Mouse (Mus musculus): ENCODE data around the gene Slc25a51.

The Slc25a51 gene

DNA sequence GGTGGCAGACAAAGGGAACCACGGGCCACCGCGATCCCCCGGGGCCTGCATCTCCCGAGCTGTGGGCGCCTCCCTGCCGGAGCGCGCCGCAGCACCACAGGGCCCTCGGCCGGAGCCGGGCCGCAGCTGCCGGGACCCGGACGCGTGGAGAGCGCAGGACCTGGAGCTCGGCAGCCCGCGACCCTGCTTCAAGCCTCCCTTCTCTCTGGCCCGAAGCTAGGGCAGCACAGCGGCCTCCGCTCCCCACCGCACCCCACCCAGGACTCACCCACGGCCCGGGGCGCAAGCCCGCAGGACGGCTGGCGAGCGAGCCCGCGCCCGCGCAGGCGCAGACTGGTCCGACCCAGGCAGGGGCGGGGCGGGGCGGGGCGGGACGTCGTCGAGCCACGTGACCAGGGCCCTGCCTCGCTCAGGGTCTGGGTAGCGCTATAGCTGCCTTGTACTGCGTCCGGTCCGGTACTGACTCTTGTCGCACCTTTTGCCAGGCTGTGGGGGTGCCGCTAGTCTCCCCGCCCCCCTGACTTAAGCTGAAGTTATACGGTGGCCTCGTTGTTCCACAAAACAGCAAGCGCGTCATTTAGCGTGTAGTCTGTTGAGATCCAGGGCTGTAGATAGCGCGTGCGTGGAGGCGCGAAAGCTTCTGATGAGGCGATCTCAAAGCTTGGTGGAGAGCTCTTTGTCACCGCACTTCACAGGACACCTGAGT, at the start of gene Slc25a51:
TSS of gene Slc25a51 (minus strand) at position 340 of the 706 bp plus-strand sequence.
- peak; percentile 89 to 90 for DNase-seq (ENCODE audit: low spot score in 2 of 2)

DNA sequence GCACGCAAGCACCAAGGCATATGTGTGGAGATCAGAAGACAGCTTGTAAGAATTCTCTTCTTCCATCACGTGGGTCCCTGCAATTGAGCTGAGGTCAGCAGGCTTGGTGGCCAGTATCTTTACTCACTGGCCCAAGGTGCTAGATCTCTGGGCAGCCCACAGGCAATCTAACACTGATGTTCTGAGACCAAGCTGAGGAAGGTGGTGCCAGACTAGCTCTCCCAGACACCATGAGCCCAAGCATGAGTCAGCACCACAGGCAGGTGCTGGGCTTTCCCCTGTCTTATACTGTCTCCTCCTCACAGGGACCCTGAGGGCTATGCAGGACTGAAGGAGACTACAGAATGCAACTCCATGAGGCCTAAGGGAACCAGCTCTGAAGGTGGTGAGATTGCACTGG, 49.0 kb upstream of the Slc25a51 start:
- no peak for DNase-seq (ENCODE audit: low spot score in 2 of 2)

DNA sequence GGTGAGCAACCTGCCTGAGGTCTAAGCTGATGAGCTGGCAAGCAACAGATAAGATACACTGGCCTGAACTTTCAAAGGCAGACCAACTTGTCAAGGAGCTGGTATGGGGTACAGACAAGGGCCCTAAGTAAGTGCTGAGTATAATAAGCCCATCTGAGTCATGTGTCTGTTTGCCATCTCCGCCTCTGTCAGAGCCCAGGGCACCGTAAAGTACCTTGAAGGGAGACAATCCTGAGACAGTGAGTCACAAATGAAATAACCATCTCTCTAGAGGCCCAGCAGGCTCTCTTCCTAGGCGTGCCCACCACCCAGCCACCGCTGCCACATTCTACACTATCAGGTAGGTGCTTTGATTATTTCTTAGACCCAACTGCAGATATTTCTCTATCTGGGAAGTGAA, 46.4 kb upstream of the Slc25a51 start:
- DNase-seq (ENCODE audit: low spot score in 2 of 2) = no peak

DNA sequence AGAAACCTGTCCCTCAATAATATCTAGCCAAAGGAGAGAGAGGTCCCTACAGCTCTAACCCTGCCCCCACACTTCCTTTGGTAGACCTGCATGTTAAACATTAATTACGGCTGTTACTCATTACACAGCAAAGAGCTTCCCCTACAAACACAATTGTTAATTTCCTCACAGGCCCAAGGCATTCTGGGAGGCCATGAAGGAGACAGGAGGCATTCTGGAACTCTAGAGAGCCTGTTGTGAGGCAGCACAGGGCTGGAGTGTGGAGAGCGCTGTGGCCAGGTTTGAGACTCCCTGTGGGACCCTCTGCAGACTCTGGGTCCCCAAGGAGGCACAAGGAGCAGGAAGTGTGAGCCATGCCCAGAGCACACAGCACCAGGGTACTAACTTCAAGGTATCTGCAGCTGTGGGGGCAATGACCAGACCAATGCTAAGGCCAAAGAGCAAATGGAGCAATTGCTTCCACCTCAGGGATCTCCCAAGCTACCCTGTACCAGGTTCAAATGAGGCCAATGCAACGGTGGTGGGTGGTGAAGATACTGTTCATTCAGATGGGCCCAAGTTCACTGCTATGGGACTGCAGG, 44.8 kb upstream of the Slc25a51 start:
- no peak for DNase-seq (ENCODE audit: low spot score in 2 of 2)

DNA sequence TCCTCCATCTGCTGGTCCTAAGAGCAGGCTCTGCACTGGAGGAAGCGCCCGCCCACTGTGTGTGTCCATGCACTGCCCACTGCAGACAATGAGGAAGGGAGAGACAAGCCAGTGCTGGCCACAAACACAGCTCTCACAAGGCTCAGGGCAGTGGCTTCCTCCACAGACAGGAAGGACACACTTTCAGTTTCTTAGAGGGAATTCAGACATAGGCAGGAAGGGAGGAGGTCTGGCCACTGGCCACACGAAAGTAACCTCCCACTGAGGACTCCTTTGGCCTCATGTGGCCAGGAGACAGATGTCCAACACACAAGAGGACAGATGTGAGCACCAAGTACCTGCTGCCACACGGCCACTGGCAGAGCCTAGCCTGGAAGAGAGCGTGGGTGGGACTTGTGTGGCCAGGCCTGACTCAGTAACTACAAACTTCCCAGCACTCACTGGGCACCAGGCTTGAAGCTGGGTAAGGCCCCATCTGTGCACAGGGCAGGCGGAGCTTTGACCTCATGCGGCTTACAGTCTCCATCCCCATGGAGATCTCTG, 44.1 kb upstream of the Slc25a51 start:
- peak in 1 of 2 experiments; percentile 24 for DNase-seq (ENCODE audit: low spot score in 2 of 2)

DNA sequence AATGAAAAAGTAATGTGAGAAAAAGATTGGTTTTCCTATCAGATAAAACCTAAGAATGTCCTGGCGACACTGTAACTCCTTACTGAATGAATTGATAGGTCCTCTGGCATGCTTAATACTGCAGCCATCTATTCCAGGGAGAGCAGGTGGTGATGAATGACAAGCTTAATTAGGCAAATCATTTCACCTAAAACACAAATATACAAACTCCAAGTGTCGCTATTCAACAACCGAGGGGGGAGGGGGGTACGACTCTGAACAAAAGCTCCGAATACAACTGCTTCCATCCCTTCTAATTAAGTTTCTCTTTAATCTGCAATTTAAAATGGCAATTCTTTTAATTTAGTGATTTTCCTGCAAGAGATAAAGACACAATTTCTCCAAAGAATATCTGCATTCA, 40.4 kb upstream of the Slc25a51 start:
- no peak for DNase-seq (ENCODE audit: low spot score in 2 of 2)

DNA sequence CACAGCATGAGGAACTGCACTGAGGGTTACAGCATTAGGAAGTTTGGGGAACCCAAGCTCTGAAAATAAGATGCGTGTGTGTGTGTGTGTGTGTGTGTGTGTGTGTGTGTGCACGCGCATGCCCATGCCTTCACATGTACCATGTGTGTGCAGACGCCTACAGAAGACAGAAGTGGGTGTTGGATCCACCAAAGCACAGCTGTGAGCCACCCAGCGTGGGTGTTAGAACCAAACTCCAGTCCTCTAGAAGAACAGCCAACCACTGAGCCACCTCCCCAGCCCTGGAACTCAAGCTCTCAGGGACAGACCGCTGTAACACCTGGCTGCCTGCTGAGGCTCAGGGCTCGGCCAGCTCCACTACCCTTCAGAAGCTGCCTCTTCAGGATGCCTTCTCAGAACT, 39.9 kb upstream of the Slc25a51 start:
- no peak for DNase-seq (ENCODE audit: low spot score in 2 of 2)

DNA sequence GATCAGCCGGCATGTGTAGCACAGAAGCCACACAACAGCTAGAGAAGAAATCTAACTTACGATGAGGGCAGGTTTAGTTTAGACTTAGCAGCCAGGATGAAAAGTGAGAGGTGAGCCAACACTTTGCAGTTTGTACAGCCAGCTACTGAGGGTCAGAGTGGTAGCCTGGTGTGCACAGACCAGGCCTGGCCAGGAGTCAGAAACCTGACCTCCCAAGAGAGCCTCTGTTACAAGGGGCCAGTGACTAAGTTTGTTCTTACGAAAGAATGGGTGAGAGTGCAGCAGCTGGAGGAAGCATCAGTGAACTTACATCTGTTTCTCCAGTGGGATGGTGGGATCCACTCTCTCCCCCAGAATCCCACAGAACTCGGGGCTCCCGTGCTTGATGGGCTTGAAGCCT, 38.6 kb upstream of the Slc25a51 start:
- no peak for DNase-seq (ENCODE audit: low spot score in 2 of 2)

DNA sequence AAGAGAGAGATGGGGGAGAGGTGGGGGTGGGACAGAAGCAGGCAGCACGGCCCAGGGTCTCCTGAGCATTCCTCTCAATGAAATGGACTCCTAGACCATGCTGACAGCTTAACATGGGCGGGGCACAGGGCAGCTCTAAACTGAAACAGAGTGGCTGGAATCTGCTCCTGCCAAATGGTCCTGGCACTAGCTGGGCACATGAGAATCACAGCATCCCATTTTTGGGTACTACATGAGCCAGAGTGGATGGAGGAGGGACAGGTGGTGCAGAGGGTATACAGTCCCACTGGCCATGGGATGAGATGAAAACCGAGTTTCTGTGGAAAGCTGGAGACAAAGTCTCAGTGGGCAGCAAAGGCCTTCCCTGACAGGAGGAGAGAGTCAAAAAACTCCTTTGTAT, 36.7 kb upstream of the Slc25a51 start:
- no peak for DNase-seq (ENCODE audit: low spot score in 2 of 2)

DNA sequence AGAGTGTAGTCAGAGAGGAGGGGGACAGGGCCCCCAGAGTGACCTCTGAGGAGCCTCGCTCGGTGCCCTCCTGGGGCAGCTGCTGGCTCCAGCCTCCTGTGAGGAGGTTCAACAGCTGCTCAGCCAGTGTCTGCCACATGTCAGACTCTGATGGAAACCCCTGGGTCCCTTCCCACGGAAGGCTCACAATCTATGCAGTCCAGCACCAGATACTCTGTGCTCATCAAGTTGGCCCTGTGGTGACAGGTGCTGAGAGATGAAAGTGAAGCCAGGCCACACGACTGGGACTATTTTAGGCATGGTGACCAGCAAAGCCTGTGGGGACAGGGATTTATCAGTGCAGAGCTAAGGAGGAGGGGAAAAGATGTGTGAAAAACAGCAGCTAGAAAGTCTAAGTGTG, 36.2 kb upstream of the Slc25a51 start:
- no peak for DNase-seq (ENCODE audit: low spot score in 2 of 2)

DNA sequence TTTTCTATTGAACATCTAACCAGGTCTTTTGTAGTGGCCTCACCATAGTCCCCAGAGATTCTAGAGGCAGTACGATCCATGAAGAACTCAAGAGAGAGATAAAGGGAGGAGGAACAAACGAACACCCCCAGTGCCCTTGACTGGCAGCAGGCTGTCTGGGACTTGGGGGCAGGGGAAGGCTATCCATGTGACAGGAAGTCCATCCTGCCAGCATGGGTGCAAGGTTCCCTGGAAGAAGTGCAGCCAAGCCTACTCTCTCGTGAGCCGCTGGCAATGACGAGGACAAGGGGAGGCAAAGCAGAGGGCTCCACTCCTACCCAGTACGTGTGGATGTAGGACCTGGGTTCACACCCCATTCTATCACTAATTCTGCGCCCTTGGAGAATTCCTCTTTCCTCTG, 35.1 kb upstream of the Slc25a51 start:
- no peak for DNase-seq (ENCODE audit: low spot score in 2 of 2)

DNA sequence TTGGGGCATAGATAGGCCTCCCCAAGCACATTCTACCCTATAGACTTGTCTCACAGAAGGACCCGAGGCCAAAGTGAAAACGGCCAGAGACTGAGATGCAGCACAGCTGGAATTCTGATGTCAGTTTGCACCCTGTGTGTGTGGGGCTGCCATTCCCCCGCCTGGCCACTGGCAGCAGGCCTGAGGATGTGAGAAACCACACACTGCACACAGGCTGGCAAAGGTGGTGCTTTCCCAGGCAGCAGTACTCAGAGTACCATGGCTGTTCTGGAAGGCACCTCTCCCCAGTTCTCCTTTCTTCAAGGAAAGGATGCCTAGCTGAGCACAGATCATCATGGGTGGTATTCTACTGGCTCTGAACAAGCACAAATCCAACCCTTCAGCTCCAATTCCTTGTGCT, 33.7 kb upstream of the Slc25a51 start:
- no peak for DNase-seq (ENCODE audit: low spot score in 2 of 2)

DNA sequence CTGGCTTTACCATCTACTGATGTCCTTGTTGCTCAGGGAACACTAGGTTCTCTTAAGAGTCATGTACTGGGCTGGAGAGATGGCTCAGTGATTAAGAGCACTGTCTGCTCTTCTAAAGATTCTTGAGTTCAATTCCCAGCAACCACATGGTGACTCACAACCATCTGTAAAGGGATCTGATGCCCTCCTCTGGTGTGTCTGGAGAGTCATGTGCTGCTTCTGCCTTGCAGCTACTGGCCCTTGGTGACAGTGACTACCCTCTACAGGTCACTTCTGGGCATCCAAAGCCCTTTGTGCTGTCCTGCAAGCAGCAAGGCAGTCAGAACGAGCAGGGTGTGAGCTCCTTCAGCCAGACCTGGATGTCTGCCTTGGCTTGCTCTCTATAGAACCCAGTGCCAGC, 33.2 kb upstream of the Slc25a51 start:
- no peak for DNase-seq (ENCODE audit: low spot score in 2 of 2)

DNA sequence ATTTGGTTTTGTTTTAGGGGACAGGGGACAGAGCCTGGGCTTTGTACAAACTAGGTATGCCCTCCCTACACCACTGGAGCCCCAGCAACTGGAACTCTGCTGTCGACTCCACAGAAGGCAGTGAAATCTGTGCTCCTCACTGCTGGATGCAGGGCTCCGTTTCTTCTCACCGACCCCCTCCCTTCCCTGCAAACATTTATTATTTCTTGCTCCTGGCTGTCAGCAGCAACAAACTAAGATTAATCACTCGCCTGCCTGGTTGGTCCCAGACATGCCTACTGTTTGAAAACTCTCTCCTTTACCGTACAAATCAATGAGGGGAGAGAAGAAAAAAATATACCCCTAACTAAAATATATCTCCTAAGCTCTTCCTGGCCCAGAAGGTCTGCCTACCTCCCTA, 30.7 kb upstream of the Slc25a51 start:
- no peak for DNase-seq (ENCODE audit: low spot score in 2 of 2)

DNA sequence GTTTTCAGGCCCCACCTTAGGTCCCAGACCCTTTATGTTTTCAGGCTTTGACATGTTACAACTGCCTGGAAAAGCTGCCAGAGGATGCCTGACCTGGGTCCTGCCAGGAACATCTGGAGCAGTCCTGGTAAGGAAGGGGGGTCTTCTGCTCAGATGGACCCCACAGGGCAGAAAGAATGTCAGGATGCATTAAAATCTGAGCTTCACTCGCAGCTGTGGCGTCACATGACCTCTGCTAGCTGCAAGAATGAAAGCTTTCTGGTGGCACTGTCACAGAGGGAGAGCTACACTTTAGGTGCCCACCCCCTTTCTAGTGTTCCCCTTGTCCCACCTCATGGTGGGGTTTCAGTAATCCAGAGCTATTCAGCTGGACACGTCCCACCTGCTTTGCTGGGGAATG, 28.4 kb upstream of the Slc25a51 start:
- no peak for DNase-seq (ENCODE audit: low spot score in 2 of 2)

DNA sequence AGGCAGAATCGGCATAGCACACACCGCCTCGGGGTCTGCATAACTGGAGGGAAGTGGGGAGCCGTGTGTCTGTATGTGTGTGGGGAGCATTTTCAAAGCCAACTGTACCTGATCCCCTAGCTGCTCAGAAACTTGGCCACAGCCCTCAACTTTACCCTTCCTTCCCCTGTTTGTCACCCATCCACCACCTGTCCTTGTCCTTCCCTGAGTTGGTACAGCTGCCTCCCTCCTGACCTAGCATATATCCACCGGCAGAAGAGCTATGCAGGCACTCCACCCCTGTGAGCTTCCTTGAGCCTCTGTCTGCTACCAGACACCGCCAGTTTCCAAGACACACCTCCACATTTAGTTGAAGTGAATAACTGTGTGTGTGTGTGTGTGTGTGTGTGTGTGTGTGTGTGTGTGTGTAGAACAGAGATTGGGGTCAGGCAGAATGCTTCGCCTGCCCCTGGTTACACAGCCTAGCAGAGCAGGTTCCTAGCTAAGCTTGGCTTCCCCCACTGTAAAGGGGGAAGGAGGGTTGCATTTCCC, 27.9 kb upstream of the Slc25a51 start:
- no peak for DNase-seq (ENCODE audit: low spot score in 2 of 2)

DNA sequence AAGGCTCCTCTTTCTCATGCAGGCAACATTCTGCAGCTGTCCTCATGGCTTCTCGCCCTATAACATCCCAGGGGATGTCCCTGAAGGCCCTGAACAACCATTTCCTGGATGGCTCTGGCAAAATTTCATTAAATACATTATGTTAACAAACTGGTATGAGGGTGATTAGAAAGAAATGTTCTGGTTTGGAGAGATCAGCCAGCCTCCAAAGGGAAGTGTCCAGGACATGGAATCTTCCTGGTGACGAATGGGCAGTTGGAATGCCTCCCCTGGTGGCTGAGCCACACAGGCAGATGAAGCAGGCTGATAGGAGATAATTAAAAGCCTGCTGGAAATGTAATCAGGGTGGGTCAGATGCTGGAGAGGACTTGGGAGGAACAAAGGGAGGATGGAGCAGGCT, 27.3 kb upstream of the Slc25a51 start:
- DNase-seq (ENCODE audit: low spot score in 2 of 2) = no peak

DNA sequence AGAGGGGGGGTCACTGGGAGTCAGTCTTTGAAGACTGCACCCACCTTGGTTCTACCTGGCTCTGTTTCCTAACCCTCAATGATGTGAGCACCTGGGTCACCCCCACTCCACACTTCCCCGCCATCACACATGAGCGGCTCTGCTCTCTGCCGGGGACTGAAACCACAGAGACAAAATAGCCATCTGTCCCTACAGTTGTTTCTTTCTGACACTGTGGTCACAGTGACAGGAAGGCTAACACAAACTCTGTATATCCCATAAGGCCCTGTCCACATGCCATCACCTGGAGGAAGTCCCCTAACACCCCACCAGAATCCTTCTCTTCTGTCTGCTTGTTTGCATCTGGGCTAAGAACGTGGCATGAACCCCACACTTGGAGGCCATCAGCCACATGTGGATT, 26.1 kb upstream of the Slc25a51 start:
- no peak for DNase-seq (ENCODE audit: low spot score in 2 of 2)

DNA sequence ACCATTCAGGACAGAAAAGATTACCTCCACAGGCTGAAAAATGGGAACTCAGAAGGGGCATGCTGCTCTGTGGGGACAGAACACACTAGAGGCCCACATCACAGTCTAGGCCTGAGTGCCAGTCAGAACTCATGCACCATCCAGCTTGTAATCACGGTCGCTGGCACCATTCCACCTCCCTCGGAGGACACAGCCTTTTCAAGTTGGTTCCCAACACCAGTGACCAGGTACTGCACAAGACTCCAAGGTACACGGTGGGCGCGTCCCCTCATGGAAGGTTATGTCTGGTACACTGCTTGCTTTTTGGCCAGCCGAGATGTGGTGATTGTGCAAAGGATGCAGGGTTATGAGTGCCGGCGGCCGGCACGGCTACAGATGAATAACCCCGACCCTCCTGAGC, 25.5 kb upstream of the Slc25a51 start:
- DNase-seq (ENCODE audit: low spot score in 2 of 2) = no peak

DNA sequence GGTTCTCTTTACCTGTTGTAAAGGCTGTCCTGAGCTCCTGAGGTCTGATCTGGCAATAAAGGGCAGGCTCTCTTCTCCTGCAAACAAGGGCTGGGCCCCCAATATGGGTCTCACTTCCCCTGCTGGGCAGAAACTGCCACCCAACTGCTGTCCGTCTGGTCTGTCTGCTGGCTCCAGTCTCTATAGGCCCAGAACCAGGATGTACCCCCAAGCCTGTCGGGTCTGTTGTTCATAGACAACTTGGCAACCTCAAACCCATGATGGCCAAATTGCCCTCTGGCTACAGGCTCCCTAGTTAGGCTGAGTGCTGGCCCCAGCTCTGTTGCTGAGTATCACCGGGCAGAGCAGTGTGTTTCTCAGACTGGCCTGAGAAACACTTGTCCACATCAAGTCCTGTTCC, 23.2 kb upstream of the Slc25a51 start:
- DNase-seq (ENCODE audit: low spot score in 2 of 2) = no peak

DNA sequence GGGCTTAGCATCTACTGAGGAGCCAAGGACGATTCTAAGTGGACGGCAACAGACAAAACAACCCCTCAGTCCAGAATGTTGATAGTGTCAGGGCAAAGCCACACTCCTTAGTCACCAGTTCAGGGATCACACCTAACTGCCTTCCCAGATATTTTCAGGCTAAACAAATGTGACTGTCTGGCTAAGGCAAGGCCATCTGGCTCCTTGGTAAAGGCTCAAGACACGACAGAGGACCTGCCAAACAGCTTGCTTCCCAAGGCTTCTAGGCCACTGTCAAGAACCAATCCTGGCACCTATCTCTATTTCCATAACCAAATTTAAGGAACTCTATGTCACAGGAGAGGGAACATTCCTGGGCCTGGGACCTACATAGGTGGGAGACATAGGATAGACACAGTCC, 22.8 kb upstream of the Slc25a51 start:
- no peak for DNase-seq (ENCODE audit: low spot score in 2 of 2)

DNA sequence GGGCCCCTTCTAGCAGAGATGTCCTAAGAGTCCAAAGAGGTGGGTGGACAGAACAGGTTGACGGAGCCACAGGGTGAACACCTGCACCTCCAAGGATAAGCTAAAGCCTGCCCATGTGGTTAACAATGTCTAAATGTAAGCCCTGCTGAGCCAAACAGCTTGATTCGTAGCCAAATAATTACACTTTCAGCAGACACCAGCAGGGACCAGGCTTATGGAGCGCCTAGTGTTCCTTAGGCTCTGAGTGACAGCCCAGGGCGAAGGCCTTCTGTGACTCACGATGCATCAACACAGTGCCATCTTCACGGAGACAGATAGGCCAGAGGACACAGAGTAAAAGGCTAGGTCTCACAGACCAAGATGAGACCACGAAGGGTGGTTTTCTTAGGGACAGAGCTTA, 20.9 kb upstream of the Slc25a51 start:
- DNase-seq (ENCODE audit: low spot score in 2 of 2) = no peak

DNA sequence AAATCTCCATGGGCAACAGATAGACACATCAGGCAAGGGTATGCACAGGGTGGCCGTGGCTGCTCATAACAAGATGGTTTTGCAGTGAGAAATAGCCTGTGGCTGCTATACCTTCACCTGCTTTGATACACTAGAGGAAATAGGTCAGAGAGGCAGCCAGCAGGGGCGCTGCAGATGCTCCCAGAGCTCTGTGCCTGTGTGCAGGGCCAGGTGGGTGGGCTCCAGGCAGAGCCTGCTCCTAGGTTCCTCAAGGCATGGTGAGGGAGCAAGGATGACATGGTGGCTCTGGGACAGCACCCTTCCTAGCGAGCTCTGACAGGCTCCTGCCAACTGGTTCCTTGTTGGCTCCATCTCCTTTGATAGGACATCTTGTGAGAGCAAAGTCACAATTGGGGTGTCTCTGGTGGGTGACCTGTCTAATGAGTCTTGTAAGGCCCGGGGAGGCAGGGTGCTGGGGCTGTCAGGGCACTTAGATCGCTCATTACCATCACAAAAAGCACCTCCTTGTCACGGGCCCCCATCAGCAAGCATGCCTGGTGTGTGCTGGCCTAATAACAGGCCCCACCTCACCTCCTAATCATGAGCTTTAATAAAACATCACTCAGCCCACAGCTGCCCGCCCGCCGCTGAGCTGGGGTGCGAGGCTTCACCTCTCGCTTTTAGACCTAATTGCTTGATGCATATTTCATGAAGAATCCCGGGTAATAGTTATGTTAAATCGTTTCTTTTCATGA, 18.3 kb upstream of the Slc25a51 start:
- DNase-seq (ENCODE audit: low spot score in 2 of 2) = peak in 1 of 2 experiments; percentile 52

All from spleen, postnatal 10 days (tissue).